Mouse (Mus musculus): ENCODE results near the gene Otx2.
"Not testable (repeated sequence)": the region's sequence is repeated elsewhere in the genome, so short reads cannot be mapped to it uniquely, and the experiment has no call there.

Gene Otx2

GRCm38 (mm10) chr14:48653081-48653480 lies 20.5 kb downstream of the Otx2 start:
- DNase-seq: no peak

- DNase-seq: no peak
Measured at GRCm38 (mm10) chr14:48652256-48652655, 21.4 kb downstream of the Otx2 start.

GRCm38 (mm10) chr14:48651471-48652211 lies 22.0 kb downstream of the Otx2 start:
- DNase-seq: no peak

- DNase-seq: no peak
Measured at GRCm38 (mm10) chr14:48641462-48642395, 31.9 kb downstream of the Otx2 start.

GRCm38 (mm10) chr14:48633141-48633540 lies 40.5 kb downstream of the Otx2 start:
- DNase-seq: no peak

- DNase-seq: no peak
Measured at GRCm38 (mm10) chr14:48632335-48632734, 41.3 kb downstream of the Otx2 start.

GRCm38 (mm10) chr14:48631486-48631885 lies 42.1 kb downstream of the Otx2 start:
- no peak for DNase-seq

GRCm38 (mm10) chr14:48629404-48629803 lies 44.2 kb downstream of the Otx2 start:
- no peak for DNase-seq

GRCm38 (mm10) chr14:48626271-48626670 lies 47.3 kb downstream of the Otx2 start:
- no peak for DNase-seq

GRCm38 (mm10) chr14:48625331-48625694 lies 48.3 kb downstream of the Otx2 start:
- no peak for DNase-seq

- peak; percentile 49 for DNase-seq
Measured at GRCm38 (mm10) chr14:48624596-48625330, 48.9 kb downstream of the Otx2 start.

- DNase-seq: not testable (repeated sequence)
Measured at GRCm38 (mm10) chr14:48622726-48623125, 50.9 kb downstream of the Otx2 start.

GRCm38 (mm10) chr14:48616361-48616760 lies 57.3 kb downstream of the Otx2 start:
- DNase-seq: no peak

- DNase-seq: no peak
Measured at GRCm38 (mm10) chr14:48608641-48609310, 64.8 kb downstream of the Otx2 start.
